Mouse (Mus musculus): ENCODE results near the gene Dixdc1. TPM values are rescaled to one million over a fixed set of nuclear protein-coding genes. Genes with fewer than 3 reads are reported as not detected.

The Dixdc1 gene
- polyA plus RNA-seq, 1 experiment from 2014 or later, result 7.7 TPM

DNA sequence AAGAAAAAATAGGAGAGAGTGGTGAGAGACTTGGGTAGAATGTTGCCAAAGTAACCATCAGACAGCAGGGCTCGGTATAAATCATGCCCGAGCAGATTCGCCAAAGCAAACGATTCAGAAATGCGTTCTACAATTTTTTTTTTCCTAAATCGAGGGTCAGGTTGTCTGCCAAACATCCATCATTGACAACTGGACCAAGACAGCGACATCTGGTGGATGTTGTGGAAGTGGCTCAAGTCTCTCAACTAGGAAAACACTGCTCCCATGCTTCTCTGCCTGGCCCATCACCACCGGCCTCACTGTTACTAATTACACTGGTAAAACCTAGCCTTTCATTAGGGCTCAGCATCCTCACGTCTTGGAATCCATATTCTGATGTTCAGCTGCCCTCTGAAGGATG lies 4.3 kb downstream of the Dixdc1 start:
- no peaks in the 10 kb centered on the region for H3K4me1 ChIP-seq (replicated peaks; ENCODE audit: control insufficient read depth, insufficient read depth, low read length)
- no peak overlapping the region for H3K4me3 ChIP-seq (ENCODE audit: low read depth, low read length)
- H3K9me3 ChIP-seq (ENCODE audit: control insufficient read depth, low read length), result no peaks in the 10 kb centered on the region
- no peaks in the 10 kb centered on the region for H3K27me3 ChIP-seq (replicated peaks; ENCODE audit: control insufficient read depth, insufficient read depth, low read length)
- H3K36me3 ChIP-seq (ENCODE audit: control insufficient read depth, insufficient read depth, low read length), result 0 out of 2 replicates have a peak, but pooled peaks cover under 1% of the 10 kb centered on the region
- H3K9ac ChIP-seq (ENCODE audit: low read length), result no peak overlapping the region
- ATAC-seq (replicated peaks; ENCODE audit: low FRiP score, low TSS enrichment, low read depth), result no peak
- 6% methylated on average over 9 of the region's 9 CpGs for WGBS
- peak overlapping the region; percentile 18; the same call in 1 of the 2 replicates for H3K4me2 ChIP-seq (ENCODE audit: low read length)
- DNase-seq (ENCODE audit: low spot score), result peak; percentile 65
- no peak overlapping the region for H3K27ac ChIP-seq (ENCODE audit: low read depth)

DNA sequence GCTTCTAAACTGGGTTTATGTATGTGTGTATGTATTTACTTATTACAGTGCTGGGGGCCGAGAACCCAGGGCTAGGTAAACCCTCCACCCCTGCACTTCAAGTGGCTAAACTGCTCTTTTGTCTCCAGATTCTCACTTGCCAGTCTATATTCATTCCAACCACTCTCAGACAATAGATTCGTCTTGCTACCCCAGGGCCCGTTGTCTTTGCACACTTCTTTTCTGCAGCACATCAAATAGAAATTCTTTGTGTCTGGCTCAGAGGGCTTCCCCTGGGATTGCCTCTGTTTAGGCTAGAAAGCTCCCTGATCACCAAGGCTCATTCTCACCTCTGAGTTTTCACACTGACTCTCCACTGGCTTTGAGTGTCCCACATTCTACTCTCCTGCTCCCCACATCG lies 6.8 kb downstream of the Dixdc1 start:
- no peak overlapping the region for H3K9ac ChIP-seq (ENCODE audit: low read length)
- no peaks in the 10 kb centered on the region for H3K4me1 ChIP-seq (replicated peaks; ENCODE audit: control insufficient read depth, insufficient read depth, low read length)
- H3K4me3 ChIP-seq (ENCODE audit: low read depth, low read length), result no peak overlapping the region
- DNase-seq (ENCODE audit: low spot score), result no peak
- H3K36me3 ChIP-seq (ENCODE audit: control insufficient read depth, insufficient read depth, low read length), result no peaks in the 10 kb centered on the region
- no peaks in the 10 kb centered on the region for H3K9me3 ChIP-seq (ENCODE audit: control insufficient read depth, low read length)
- no peaks in the 10 kb centered on the region for H3K27me3 ChIP-seq (replicated peaks; ENCODE audit: control insufficient read depth, insufficient read depth, low read length)
- ATAC-seq (replicated peaks; ENCODE audit: low FRiP score, low TSS enrichment, low read depth), result no peak
- 24% methylated on average over 4 of the region's 4 CpGs for WGBS
- H3K4me2 ChIP-seq (ENCODE audit: low read length), result no peak overlapping the region
- H3K27ac ChIP-seq (ENCODE audit: low read depth), result no peak overlapping the region

DNA sequence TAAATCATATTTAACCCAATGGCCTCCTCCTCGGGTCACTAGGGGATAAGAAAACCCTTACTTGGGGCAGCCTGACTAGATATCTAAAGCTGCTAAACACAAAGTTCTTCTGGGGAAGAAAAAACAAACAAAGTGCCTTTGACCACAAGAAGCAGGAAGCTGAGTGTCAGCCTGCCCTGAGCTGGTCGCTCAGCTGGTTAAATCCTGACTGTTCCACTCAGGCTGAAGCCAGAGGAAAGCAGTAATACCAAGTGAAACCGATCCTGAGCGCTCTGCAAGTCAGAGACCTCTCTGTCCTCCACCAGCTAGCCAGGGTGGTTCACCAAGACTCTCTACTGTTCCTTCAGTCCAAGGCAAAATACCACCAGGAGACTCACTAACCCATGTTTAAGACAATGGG lies 9.7 kb downstream of the Dixdc1 start:
- Histone ChIP-seq H3K4me1 (replicated peaks; ENCODE audit: control insufficient read depth, insufficient read depth, low read length) (no peaks in the 10 kb centered on the region), H3K9me3 (ENCODE audit: control insufficient read depth, low read length) (no peaks in the 10 kb centered on the region), H3K27me3 (replicated peaks; ENCODE audit: control insufficient read depth, insufficient read depth, low read length) (no peaks in the 10 kb centered on the region), H3K27ac (ENCODE audit: low read depth) (no peak overlapping the region), H3K9ac (ENCODE audit: low read length) (no peak overlapping the region), H3K4me3 (ENCODE audit: low read depth, low read length) (no peak overlapping the region), H3K4me2 (ENCODE audit: low read length) (no peak overlapping the region), H3K36me3 (ENCODE audit: control insufficient read depth, insufficient read depth, low read length) (no peaks in the 10 kb centered on the region)
- ATAC-seq (replicated peaks; ENCODE audit: low FRiP score, low TSS enrichment, low read depth), result no peak
- WGBS, result 42% methylated on average over 4 of the region's 4 CpGs
- DNase-seq (ENCODE audit: low spot score), result no peak

GRCm38 (mm10) chr9:50727925-50728651 lies 11.2 kb downstream of the Dixdc1 start:
- H3K4me1 ChIP-seq (replicated peaks; ENCODE audit: control insufficient read depth, insufficient read depth, low read length), result peaks cover 5% of the 10 kb centered on the region; the same call in 1 of the 2 replicates
- ATAC-seq (replicated peaks; ENCODE audit: low FRiP score, low TSS enrichment, low read depth) (peak; percentile 88), DNase-seq (ENCODE audit: low spot score) (no peak)
- H3K4me3 ChIP-seq (ENCODE audit: low read depth, low read length), result peak overlapping the region; percentile 63
- WGBS, result 0% methylated on average over 45 of the region's 45 CpGs
- H3K36me3 ChIP-seq (ENCODE audit: control insufficient read depth, insufficient read depth, low read length), result no peaks in the 10 kb centered on the region
- peak overlapping the region; percentile 86 for H3K4me2 ChIP-seq (ENCODE audit: low read length)
- no peak overlapping the region for H3K27ac ChIP-seq (ENCODE audit: low read depth)
- no peaks in the 10 kb centered on the region for H3K9me3 ChIP-seq (ENCODE audit: control insufficient read depth, low read length)
- no peaks in the 10 kb centered on the region for H3K27me3 ChIP-seq (replicated peaks; ENCODE audit: control insufficient read depth, insufficient read depth, low read length)
- peak overlapping the region; percentile 45 for H3K9ac ChIP-seq (ENCODE audit: low read length)

- 6% methylated on average over 29 of the region's 30 CpGs for WGBS
- DNase-seq (ENCODE audit: low spot score) (peak; percentile 85), ATAC-seq (replicated peaks; ENCODE audit: low FRiP score, low TSS enrichment, low read depth) (peak; percentile 28)
- Histone ChIP-seq H3K9ac (ENCODE audit: low read length) (peak overlapping the region; percentile 45), H3K4me2 (ENCODE audit: low read length) (peak overlapping the region; percentile 86), H3K4me1 (replicated peaks; ENCODE audit: control insufficient read depth, insufficient read depth, low read length) (peaks cover 7% of the 10 kb centered on the region; the same call in 1 of the 2 replicates), H3K27me3 (replicated peaks; ENCODE audit: control insufficient read depth, insufficient read depth, low read length) (no peaks in the 10 kb centered on the region), H3K36me3 (ENCODE audit: control insufficient read depth, insufficient read depth, low read length) (no peaks in the 10 kb centered on the region), H3K4me3 (ENCODE audit: low read depth, low read length) (peak overlapping the region; percentile 63), H3K27ac (ENCODE audit: low read depth) (no peak overlapping the region), H3K9me3 (ENCODE audit: control insufficient read depth, low read length) (no peaks in the 10 kb centered on the region)
These were observed 12.0 kb downstream of the Dixdc1 start for GRCm38 (mm10) chr9:50727171-50727924.

DNA sequence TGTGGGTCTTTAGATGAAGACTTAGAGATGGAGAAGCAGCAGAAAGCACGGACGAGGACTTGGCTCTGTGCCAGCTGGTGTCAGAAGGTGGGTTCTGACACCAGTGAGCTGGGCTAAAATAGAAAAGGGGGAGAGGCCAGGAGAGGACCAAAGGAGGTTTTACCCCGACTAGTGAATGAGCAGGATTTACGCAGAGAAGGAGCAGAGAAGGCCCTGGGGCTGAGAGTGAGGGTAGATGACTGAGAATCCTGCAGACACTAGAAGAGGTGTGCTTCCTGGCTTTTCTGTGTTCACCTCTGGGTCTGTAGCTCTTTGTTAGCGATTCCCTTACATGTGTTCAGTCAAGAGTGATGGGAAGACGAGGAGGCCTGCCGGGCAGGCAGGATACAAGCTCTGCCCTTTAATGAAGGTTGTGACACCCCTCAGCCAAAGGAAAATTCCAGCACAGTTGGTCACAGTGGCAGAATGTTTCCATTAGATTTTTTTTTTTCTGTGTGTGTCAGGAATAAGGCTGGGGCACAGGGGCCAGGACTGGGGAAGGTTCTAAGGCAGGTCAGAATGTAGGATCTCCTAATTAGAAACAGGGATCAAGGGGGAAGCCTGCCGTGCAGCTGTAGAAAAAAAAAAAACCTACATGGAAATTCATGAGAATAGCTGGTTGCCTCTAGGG lies 13.3 kb downstream of the Dixdc1 start:
- Histone ChIP-seq H3K27me3 (replicated peaks; ENCODE audit: control insufficient read depth, insufficient read depth, low read length) (no peaks in the 10 kb centered on the region), H3K4me2 (ENCODE audit: low read length) (no peak overlapping the region), H3K9me3 (ENCODE audit: control insufficient read depth, low read length) (no peaks in the 10 kb centered on the region), H3K36me3 (ENCODE audit: control insufficient read depth, insufficient read depth, low read length) (no peaks in the 10 kb centered on the region), H3K27ac (ENCODE audit: low read depth) (no peak overlapping the region), H3K4me1 (replicated peaks; ENCODE audit: control insufficient read depth, insufficient read depth, low read length) (peaks cover 7% of the 10 kb centered on the region; the same call in 1 of the 2 replicates), H3K4me3 (ENCODE audit: low read depth, low read length) (no peak overlapping the region), H3K9ac (ENCODE audit: low read length) (no peak overlapping the region)
- WGBS, result 63% methylated on average over 8 of the region's 8 CpGs
- ATAC-seq (replicated peaks; ENCODE audit: low FRiP score, low TSS enrichment, low read depth), result no peak
- no peak for DNase-seq (ENCODE audit: low spot score)

DNA sequence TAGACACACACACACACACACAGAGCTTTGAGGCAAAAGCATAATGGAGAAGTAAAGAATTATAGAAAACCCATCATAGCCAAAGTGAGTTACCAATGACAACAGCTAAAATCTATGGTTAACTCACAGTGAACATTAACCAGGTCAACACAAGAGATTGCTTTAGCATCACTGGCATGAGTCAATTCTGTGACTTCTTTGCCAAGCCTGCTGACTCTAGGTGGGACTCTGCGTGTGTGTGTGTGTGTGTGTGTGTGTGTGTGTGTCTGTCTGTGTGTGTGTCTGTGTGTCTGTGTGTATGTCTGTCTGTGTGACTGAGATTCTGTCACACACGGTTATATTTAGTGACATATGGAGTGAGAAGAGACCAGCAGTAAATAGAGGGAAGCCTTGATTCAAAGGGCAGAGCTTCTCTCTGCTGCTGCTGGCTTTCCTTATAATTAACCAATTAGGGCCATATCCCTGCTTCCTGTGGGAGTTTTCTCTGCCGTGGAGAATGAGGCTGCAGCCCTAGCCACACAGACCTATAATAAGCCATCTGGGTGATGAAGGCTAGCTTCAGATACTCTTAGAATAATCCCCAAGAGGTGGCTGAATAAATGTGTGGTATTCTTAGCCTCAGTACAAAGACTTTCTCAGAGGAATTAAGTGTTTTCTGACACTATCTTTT lies 14.5 kb downstream of the Dixdc1 start:
- no peaks in the 10 kb centered on the region for H3K27me3 ChIP-seq (replicated peaks; ENCODE audit: control insufficient read depth, insufficient read depth, low read length)
- ATAC-seq (replicated peaks; ENCODE audit: low FRiP score, low TSS enrichment, low read depth), result no peak
- no peak overlapping the region for H3K27ac ChIP-seq (ENCODE audit: low read depth)
- no peak overlapping the region for H3K9ac ChIP-seq (ENCODE audit: low read length)
- H3K9me3 ChIP-seq (ENCODE audit: control insufficient read depth, low read length), result no peaks in the 10 kb centered on the region
- no peak for DNase-seq (ENCODE audit: low spot score)
- H3K36me3 ChIP-seq (ENCODE audit: control insufficient read depth, insufficient read depth, low read length), result no peaks in the 10 kb centered on the region
- H3K4me1 ChIP-seq (replicated peaks; ENCODE audit: control insufficient read depth, insufficient read depth, low read length), result peaks cover 7% of the 10 kb centered on the region; the same call in 1 of the 2 replicates
- H3K4me3 ChIP-seq (ENCODE audit: low read depth, low read length), result no peak overlapping the region
- WGBS, result 57% methylated on average over 3 of the region's 3 CpGs
- no peak overlapping the region for H3K4me2 ChIP-seq (ENCODE audit: low read length)

- H3K4me1 ChIP-seq (replicated peaks; ENCODE audit: control insufficient read depth, insufficient read depth, low read length), result peaks cover 7% of the 10 kb centered on the region; the same call in 1 of the 2 replicates
- no peak overlapping the region for H3K4me3 ChIP-seq (ENCODE audit: low read depth, low read length)
- ATAC-seq (replicated peaks; ENCODE audit: low FRiP score, low TSS enrichment, low read depth) (no peak), DNase-seq (ENCODE audit: low spot score) (no peak)
- no peak overlapping the region for H3K4me2 ChIP-seq (ENCODE audit: low read length)
- no peaks in the 10 kb centered on the region for H3K36me3 ChIP-seq (ENCODE audit: control insufficient read depth, insufficient read depth, low read length)
- WGBS, result 85% methylated on average over 2 of the region's 2 CpGs
- H3K27me3 ChIP-seq (replicated peaks; ENCODE audit: control insufficient read depth, insufficient read depth, low read length), result no peaks in the 10 kb centered on the region
- H3K27ac ChIP-seq (ENCODE audit: low read depth), result no peak overlapping the region
- no peak overlapping the region for H3K9ac ChIP-seq (ENCODE audit: low read length)
- no peaks in the 10 kb centered on the region for H3K9me3 ChIP-seq (ENCODE audit: control insufficient read depth, low read length)
These were observed 15.2 kb downstream of the Dixdc1 start for GRCm38 (mm10) chr9:50724147-50724546.

All from intestine, embryonic 14.5 days (tissue).